Mouse (Mus musculus): ENCODE results near the gene Stx19. TPM values are rescaled to one million over a fixed set of nuclear protein-coding genes. Genes with fewer than 3 reads are reported as not detected.
A peak's percentile ranks its signal among the peaks of the same experiment; 100 is the strongest.

Gene Stx19
- polyA plus RNA-seq (2016; fragmentation: Nextera tagmentation; extraction: Ambion mirVana) = 0.31 and 0.90 TPM in 2 replicates

DNA sequence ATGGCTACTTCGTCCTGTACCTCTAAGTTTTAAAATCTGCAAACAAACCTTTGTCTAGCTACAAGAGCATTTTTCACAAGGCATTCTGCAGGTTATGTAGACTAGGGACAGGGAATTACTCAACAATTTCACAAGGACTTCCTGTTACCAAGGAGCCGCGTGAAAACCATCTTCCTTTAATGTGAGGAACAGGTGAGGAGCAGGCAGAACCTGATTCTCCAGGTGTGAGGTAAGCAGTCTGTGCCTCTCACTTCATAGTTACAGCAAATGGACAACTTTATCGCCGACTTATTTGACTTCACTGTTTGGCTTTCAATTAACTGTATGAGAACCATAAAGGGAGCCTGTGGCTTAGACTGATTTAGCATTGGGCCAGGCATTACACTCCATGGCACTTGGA, at the start of gene Stx19:
Gene Stx19, plus strand, starts transcription at position 186 of the 400 bp plus-strand sequence.
- no peak within 1 kb of the TSS for H3K9ac ChIP-seq (replicated peaks)
- no peak within 1 kb of the TSS for H3K27ac ChIP-seq
- H3K36me3 ChIP-seq = no peaks in the 10 kb centered on the region
- no peaks in the 10 kb centered on the region for H3K4me1 ChIP-seq (replicated peaks)
- 76% methylated on average over 5 of the region's 5 CpGs for WGBS
- ATAC-seq (ENCODE audit: insufficient number of reproducible peaks, insufficient read depth, low FRiP score, low TSS enrichment, low read depth) = no peak
- no peaks in the 10 kb centered on the region for H3K27me3 ChIP-seq
- H3K9me3 ChIP-seq = no peaks in the 10 kb centered on the region
- H3K4me2 ChIP-seq = no peak within 1 kb of the TSS
- H3K4me3 ChIP-seq (replicated peaks) = no peak within 1 kb of the TSS

DNA sequence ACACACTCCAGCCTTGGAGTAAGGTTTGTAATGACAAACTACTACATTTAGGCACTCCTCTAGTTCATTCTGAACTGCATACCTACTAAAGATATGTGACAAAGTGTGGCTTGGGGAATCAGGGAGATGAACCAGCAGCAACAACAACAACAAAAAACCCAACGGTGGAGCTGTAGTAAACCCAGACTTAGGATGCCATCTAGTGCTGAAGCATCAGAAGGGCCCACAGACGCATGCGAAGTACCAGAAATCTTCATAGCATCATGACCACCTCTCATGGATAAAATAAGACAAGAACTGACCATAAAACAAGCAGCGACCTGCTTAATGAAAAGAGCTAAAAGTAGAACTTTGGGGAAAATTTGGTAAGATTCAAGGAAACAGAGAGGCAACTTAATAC, 41.0 kb upstream of the Stx19 start:
- H3K9ac ChIP-seq (replicated peaks) = no peak overlapping the region
- H3K27me3 ChIP-seq = no peaks in the 10 kb centered on the region
- peaks cover 7% of the 10 kb centered on the region for H3K4me1 ChIP-seq (replicated peaks)
- H3K36me3 ChIP-seq = peaks cover 8% of the 10 kb centered on the region
- no peak for ATAC-seq (ENCODE audit: insufficient number of reproducible peaks, insufficient read depth, low FRiP score, low TSS enrichment, low read depth)
- no peak overlapping the region for H3K27ac ChIP-seq
- 81% methylated on average over 4 of the region's 4 CpGs for WGBS
- H3K4me2 ChIP-seq = no peak overlapping the region
- no peaks in the 10 kb centered on the region for H3K9me3 ChIP-seq
- H3K4me3 ChIP-seq (replicated peaks) = no peak overlapping the region

DNA sequence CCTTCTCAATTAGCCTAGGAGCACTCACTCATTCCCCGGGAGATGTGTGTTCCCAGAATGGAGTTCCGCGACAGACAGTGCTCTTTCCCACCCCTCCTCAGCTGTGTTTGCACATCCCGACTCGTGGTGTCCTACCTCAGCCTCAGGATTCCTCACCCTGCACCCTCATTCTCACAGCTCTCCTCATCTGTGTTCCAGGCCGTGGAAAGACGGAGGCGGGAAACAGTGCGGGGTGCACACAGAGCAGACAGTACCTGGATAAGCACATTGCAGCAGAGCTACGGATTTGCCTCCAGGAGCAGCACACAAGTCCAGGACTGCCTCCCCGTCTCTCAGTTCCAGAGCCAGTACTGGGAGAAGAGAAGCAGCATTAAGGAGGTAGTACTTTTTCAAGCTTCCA, 38.4 kb upstream of the Stx19 start:
- H3K27me3 ChIP-seq = no peaks in the 10 kb centered on the region
- H3K4me1 ChIP-seq (replicated peaks) = peaks cover 12% of the 10 kb centered on the region
- no peak overlapping the region for H3K4me3 ChIP-seq (replicated peaks)
- H3K36me3 ChIP-seq = no peaks in the 10 kb centered on the region; the same call in 1 of the 2 replicates
- no peak overlapping the region for H3K9ac ChIP-seq (replicated peaks)
- H3K27ac ChIP-seq = no peak overlapping the region
- H3K4me2 ChIP-seq = no peak overlapping the region
- WGBS = 88% methylated on average over 11 of the region's 11 CpGs
- no peak for ATAC-seq (ENCODE audit: insufficient number of reproducible peaks, insufficient read depth, low FRiP score, low TSS enrichment, low read depth)
- no peaks in the 10 kb centered on the region for H3K9me3 ChIP-seq

DNA sequence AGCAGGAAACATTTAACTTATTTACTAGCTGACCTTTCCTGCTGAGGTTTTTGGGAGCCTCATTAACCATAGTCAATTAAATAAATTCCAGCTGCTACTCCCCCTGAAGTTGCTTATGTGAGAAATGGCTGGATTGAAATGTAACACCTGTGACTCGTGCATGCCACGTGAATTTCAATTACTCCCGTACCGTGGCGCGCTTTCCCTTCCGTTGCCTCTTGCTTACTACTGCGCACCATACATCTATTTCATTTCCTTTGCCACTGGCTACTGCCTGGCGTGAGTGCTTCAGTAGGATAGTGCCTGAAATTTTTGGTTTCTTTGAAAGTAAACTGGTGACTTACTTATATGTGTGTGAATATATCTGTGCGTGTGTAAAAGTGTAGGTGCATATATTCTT, 36.2 kb upstream of the Stx19 start:
- ATAC-seq (ENCODE audit: insufficient number of reproducible peaks, insufficient read depth, low FRiP score, low TSS enrichment, low read depth) = no peak
- WGBS = 17% methylated on average over 10 of the region's 10 CpGs
- Histone ChIP-seq H3K36me3 (no peaks in the 10 kb centered on the region; the same call in 1 of the 2 replicates), H3K27me3 (no peaks in the 10 kb centered on the region), H3K4me3 (replicated peaks) (no peak overlapping the region), H3K27ac (no peak overlapping the region), H3K9ac (replicated peaks) (no peak overlapping the region), H3K9me3 (no peaks in the 10 kb centered on the region), H3K4me2 (no peak overlapping the region), H3K4me1 (replicated peaks) (peaks cover 12% of the 10 kb centered on the region)

DNA sequence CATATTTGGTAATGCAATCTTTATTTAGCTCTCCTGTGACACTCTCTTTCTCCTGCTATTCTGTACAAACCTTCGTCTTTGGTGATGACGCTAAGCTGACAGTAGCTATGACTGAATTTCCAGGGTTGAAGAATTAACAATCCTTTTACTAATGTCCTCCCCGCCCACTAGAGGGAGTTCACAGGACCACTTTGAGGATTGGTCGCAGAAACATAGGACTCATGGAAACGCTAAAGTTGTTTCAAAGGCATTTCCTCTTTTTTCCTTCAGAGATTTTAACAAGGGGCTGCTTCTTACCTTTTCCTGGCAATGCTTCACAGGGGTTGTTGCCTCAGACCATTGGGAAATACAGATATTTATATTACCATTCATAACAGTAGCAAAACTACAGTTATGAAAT, 32.2 kb upstream of the Stx19 start:
- Histone ChIP-seq H3K9ac (replicated peaks) (no peak overlapping the region), H3K36me3 (no peaks in the 10 kb centered on the region), H3K27me3 (no peaks in the 10 kb centered on the region), H3K4me3 (replicated peaks) (no peak overlapping the region), H3K9me3 (no peaks in the 10 kb centered on the region), H3K27ac (no peak overlapping the region), H3K4me1 (replicated peaks) (peaks cover 16% of the 10 kb centered on the region), H3K4me2 (no peak overlapping the region)
- WGBS = 63% methylated on average over 5 of the region's 5 CpGs
- no peak for ATAC-seq (ENCODE audit: insufficient number of reproducible peaks, insufficient read depth, low FRiP score, low TSS enrichment, low read depth)

DNA sequence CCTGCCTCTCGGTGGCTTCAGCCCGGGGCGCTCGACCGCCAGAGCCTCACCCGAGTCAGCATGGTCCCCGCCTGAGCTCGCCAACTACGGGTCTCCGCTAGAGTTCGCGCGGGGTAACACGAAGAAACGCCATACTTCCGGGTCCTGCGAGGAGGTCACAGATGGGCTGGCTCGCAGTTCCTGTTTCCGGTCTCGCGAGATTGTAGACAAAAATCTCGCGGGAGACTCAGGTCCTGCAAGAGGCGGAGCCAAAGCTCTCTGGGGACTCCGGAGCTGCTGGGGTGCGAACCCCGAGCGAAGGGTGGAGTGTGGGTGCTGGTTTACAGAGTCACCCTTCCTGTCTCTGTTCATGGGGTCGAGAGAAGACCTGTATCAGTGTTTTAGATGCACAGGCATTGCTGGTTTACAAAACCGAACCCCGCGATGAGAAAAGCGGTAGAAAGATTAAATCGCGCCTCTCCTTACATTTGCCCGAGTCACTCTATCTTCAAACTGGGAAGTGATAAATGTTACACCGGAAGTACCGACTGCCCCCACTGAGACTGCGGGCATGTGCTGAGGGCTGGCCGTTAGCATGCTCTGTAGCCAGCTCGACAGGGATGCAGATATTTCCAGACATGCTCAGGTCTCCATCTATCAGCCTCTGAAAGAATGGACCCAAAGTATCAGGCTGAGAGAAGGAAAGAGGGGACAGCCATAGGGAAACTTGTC, 27.7 kb upstream of the Stx19 start, which contains the start of gene Nsun3:
Gene Nsun3, minus strand, starts transcription at position 198 of the 711 bp plus-strand sequence.
- Histone ChIP-seq H3K4me3 (replicated peaks) (peak within 1 kb of the TSS; percentile 67), H3K27ac (peak within 1 kb of the TSS; percentile 87), H3K4me1 (replicated peaks) (peaks cover 4% of the 10 kb centered on the region; the same call in 1 of the 2 replicates), H3K9me3 (no peaks in the 10 kb centered on the region), H3K36me3 (no peaks in the 10 kb centered on the region), H3K27me3 (no peaks in the 10 kb centered on the region), H3K9ac (replicated peaks) (peak within 1 kb of the TSS; percentile 85), H3K4me2 (peak within 1 kb of the TSS; percentile 69)
- ATAC-seq (ENCODE audit: insufficient number of reproducible peaks, insufficient read depth, low FRiP score, low TSS enrichment, low read depth) = peak; percentile 98
- 2% methylated on average over 41 of the region's 41 CpGs for WGBS

DNA sequence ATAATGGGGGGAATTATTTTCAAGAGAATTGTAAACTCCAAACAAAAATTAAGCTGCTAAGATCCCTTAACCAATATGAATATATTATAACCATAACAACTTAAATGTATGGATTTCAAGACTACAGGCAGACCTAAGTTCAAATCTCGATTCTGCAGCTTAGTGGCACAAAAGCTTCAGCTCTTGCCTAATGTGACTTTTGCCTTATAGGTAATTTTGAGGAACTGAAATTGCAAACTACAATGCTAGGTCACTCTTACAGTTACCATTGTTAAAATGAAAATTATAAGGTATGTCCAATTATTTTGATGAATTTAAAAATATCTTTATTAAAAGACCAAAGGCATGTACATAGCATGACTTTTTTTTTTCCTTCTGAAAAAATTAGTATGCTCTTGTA, 17.9 kb upstream of the Stx19 start:
- no peaks in the 10 kb centered on the region for H3K27me3 ChIP-seq
- no peaks in the 10 kb centered on the region for H3K9me3 ChIP-seq
- WGBS = 90% methylated on average over 1 of the region's 1 CpGs
- no peak overlapping the region for H3K4me3 ChIP-seq (replicated peaks)
- H3K4me1 ChIP-seq (replicated peaks) = no peaks in the 10 kb centered on the region
- no peak overlapping the region for H3K4me2 ChIP-seq
- peaks cover 20% of the 10 kb centered on the region; the same call in 1 of the 2 replicates for H3K36me3 ChIP-seq
- no peak overlapping the region for H3K27ac ChIP-seq
- ATAC-seq (ENCODE audit: insufficient number of reproducible peaks, insufficient read depth, low FRiP score, low TSS enrichment, low read depth) = no peak
- no peak overlapping the region for H3K9ac ChIP-seq (replicated peaks)

DNA sequence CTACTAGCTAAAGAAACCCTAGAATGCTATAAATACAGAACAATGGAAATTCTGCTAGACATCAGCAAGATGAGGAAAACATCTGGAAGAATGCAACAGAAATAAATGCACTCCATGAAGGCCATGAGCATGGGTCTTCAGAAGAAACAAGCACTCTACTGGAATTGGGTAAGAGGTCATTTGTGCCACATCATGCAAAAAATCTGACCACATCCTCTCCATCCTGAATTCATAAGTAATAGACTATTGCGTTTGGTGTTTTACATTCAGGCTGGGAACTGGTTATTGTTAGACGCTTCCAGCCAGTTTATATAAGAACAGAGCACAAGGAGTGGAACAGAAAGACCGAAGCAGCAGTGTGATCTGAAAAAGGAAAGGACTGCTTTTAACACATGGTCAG, 15.7 kb upstream of the Stx19 start:
- no peaks in the 10 kb centered on the region for H3K4me1 ChIP-seq (replicated peaks)
- no peaks in the 10 kb centered on the region for H3K9me3 ChIP-seq
- 93% methylated on average over 3 of the region's 3 CpGs for WGBS
- no peaks in the 10 kb centered on the region for H3K27me3 ChIP-seq
- H3K36me3 ChIP-seq = peaks cover 23% of the 10 kb centered on the region; the same call in 1 of the 2 replicates
- no peak for ATAC-seq (ENCODE audit: insufficient number of reproducible peaks, insufficient read depth, low FRiP score, low TSS enrichment, low read depth)
- no peak overlapping the region for H3K4me2 ChIP-seq
- no peak overlapping the region for H3K27ac ChIP-seq
- no peak overlapping the region for H3K4me3 ChIP-seq (replicated peaks)
- no peak overlapping the region for H3K9ac ChIP-seq (replicated peaks)

DNA sequence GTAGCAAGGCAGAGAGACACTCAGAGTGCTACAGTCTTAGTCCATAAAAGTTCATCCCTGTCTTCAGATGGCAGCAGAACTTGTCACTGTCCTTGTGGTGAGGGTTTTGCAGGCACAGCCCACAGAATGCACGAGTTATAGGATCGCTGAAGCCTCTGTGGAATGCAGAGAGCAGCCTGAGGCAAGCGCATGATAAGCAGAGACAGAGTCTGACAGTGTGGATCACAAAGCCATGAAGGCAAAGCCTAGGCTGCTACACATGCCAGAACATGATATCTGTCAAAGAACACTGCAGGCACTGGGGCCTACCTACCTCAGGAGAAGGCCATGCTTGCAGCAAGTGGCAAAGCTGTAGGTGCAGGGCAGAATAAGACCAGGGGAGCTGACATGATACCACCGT, 15.1 kb upstream of the Stx19 start:
- H3K27ac ChIP-seq = no peak overlapping the region
- ATAC-seq (ENCODE audit: insufficient number of reproducible peaks, insufficient read depth, low FRiP score, low TSS enrichment, low read depth) = no peak
- 84% methylated on average over 4 of the region's 4 CpGs for WGBS
- no peak overlapping the region for H3K4me3 ChIP-seq (replicated peaks)
- H3K4me1 ChIP-seq (replicated peaks) = no peaks in the 10 kb centered on the region
- no peaks in the 10 kb centered on the region for H3K9me3 ChIP-seq
- H3K4me2 ChIP-seq = no peak overlapping the region
- peaks cover 29% of the 10 kb centered on the region; the same call in 1 of the 2 replicates for H3K36me3 ChIP-seq
- no peak overlapping the region for H3K9ac ChIP-seq (replicated peaks)
- H3K27me3 ChIP-seq = no peaks in the 10 kb centered on the region

DNA sequence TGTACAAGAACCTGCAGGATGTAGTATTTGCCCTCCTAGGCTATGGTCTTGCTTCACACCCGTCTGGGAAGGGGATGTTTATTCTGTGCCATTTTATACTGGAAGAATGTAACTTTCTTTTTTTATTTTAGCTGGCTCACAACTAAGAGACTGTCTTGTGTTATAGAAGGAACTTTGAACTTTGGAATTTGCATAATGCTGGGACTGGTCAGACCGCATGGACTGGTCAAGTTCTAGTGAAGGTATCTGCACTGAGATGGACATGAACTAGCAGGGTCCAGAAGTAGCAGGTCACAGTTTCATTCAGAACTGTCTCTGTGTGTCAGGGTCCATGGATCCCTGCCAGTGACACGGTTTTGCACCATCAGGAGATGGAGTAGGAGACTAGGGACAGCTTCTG, 14.6 kb upstream of the Stx19 start:
- Histone ChIP-seq H3K9ac (replicated peaks) (no peak overlapping the region), H3K36me3 (peaks cover 32% of the 10 kb centered on the region; the same call in 1 of the 2 replicates), H3K4me3 (replicated peaks) (no peak overlapping the region), H3K27me3 (no peaks in the 10 kb centered on the region), H3K4me1 (replicated peaks) (no peaks in the 10 kb centered on the region), H3K27ac (no peak overlapping the region), H3K4me2 (no peak overlapping the region), H3K9me3 (no peaks in the 10 kb centered on the region)
- WGBS = 91% methylated on average over 3 of the region's 3 CpGs
- no peak for ATAC-seq (ENCODE audit: insufficient number of reproducible peaks, insufficient read depth, low FRiP score, low TSS enrichment, low read depth)

DNA sequence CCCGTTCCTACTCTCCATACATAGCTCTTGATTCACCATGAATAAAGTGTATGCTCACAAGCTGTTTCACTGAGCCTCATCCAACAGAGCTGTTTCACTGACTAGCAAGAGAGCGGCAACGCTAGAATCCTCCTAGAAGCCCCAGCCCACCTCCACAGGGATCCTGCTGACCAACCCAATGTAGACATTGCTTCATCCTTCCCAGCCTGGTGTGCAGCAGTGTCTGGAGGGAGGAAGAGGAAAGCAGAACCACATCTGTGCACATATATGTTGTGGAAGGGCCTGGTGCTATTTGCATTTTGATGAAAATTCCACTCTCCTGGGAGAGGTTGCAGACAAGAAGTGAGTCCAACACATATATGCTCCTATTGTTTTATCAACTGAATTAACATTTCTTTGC, 9.9 kb upstream of the Stx19 start:
- Histone ChIP-seq H3K9me3 (no peaks in the 10 kb centered on the region), H3K4me3 (replicated peaks) (no peak overlapping the region), H3K4me2 (no peak overlapping the region), H3K27me3 (no peaks in the 10 kb centered on the region), H3K4me1 (replicated peaks) (peaks cover 16% of the 10 kb centered on the region), H3K27ac (no peak overlapping the region), H3K9ac (replicated peaks) (no peak overlapping the region), H3K36me3 (peaks cover 19% of the 10 kb centered on the region; the same call in 1 of the 2 replicates)
- ATAC-seq (ENCODE audit: insufficient number of reproducible peaks, insufficient read depth, low FRiP score, low TSS enrichment, low read depth) = no peak
- 92% methylated on average over 3 of the region's 3 CpGs for WGBS
